Mouse (Mus musculus) E14TG2a.4 (cell line): Measurements from ENCODE around the gene Ivd.

ENCODE experiments used
- CTCF ChIP-seq: conservative IDR thresholded peaks from 2 replicates; pipeline ENCODE4 v1.5.1; 2014; ENCODE audit warnings: low read length
- POU5F1 ChIP-seq: IDR thresholded peaks from 2 replicates; pipeline ENCODE4 v1.6.1; 2014; ENCODE audit warnings: low read length, borderline replicate concordance

GRCm38 (mm10) chr2:118898771-118899170, 37.0 kb downstream of the Ivd start:
- no peak for TF ChIP-seq CTCF
- no peak for TF ChIP-seq POU5F1
